Mouse (Mus musculus) liver, embryonic 14.5 days (tissue): ENCODE measurements around the gene Hbp1. TPM values are rescaled to one million over a fixed set of nuclear protein-coding genes. Genes with fewer than 3 reads are reported as not detected.

Experiments used
- ATAC-seq: fragments of 200-750 bp; cut with Nextera tagmentation; 2 replicates; pipeline ENCODE4 v1.8.0; 2017; ENCODE audit warnings: moderate number of reproducible peaks, mild to moderate bottlenecking, moderate library complexity; ENCODE audit not compliant: insufficient read depth
- DNase-seq, 3 experiments: peaks; one replicate each; pipeline ENCODE4 v3.0.0-alpha.2; 2012 to 2013; ENCODE audit warnings: low read depth in 3 of 3, low spot score in 3 of 3
- H3K27ac ChIP-seq: fragments of 300-500 bp; sonication (generic); 2 replicates; pipeline ENCODE4 v1.5.1; 2014; ENCODE audit warnings: moderate library complexity, mild to moderate bottlenecking, control low read depth, inconsistent platforms
- H3K27me3 ChIP-seq: fragments of 300-500 bp; sonication (generic); 2 replicates; pipeline ENCODE4 v1.6.1; 2014; ENCODE audit warnings: mild to moderate bottlenecking, low read length, moderate library complexity; ENCODE audit not compliant: control insufficient read depth, insufficient read depth
- H3K36me3 ChIP-seq: fragments of 300-500 bp; sonication (generic); replicated peaks from 2 replicates; pipeline ENCODE4 v1.6.1; 2014; ENCODE audit warnings: low read depth; ENCODE audit not compliant: control insufficient read depth, insufficient read depth
- H3K4me1 ChIP-seq, 2 experiments: fragments of 200-500 bp in 1 of 2; fragments of 300-500 bp in 1 of 2; sonication (generic) in 1 of 2; replicated peaks; 2 replicates each; pipeline ENCODE4 v1.6.1; 2012 to 2014; ENCODE audit warnings: antibody characterized with exemption in 1 of 2, inconsistent platforms in 1 of 2, low read length in 1 of 2; ENCODE audit not compliant: control insufficient read depth in 2 of 2, insufficient read depth in 2 of 2
- H3K4me2 ChIP-seq: fragments of 300-500 bp; sonication (generic); 2 replicates; pipeline ENCODE4 v1.6.1; 2014; ENCODE audit warnings: low read depth, mild to moderate bottlenecking, control low read depth, moderate library complexity
- H3K4me3 ChIP-seq, 2 experiments: fragments of 200-500 bp in 1 of 2; fragments of 300-500 bp in 1 of 2; sonication (generic) in 1 of 2; 2 replicates each; pipeline ENCODE4 v1.5.1; 2012 to 2014; ENCODE audit warnings: low read depth in 2 of 2, low read length in 2 of 2, mild to moderate bottlenecking in 2 of 2, control low read depth in 1 of 2, inconsistent platforms in 1 of 2, moderate library complexity in 1 of 2; ENCODE audit not compliant: insufficient read depth in 1 of 2
- H3K9ac ChIP-seq: fragments of 300-500 bp; sonication (generic); replicated peaks from 2 replicates; pipeline ENCODE4 v1.6.1; 2014; ENCODE audit warnings: mild to moderate bottlenecking, control low read depth, moderate library complexity
- H3K9me3 ChIP-seq: fragments of 300-500 bp; sonication (generic); 2 replicates; pipeline ENCODE4 v1.6.1; 2016; ENCODE audit warnings: low read length, mixed read lengths; ENCODE audit not compliant: control insufficient read depth
- CTCF ChIP-seq: IDR thresholded peaks from 2 replicates; pipeline ENCODE4 v1.5.1; 2016; ENCODE audit warnings: antibody characterized with exemption, low read depth, control low read depth
- EP300 ChIP-seq: IDR thresholded peaks from 2 replicates; pipeline ENCODE4 v1.6.1; 2016; ENCODE audit warnings: antibody characterized with exemption, low read depth
- WGBS: fragments of 180-500 bp; shearing (Covaris S2); extraction: QIAGEN DNeasy Blood & Tissue Kit; methylation state at CpG from one replicate; pipeline ENCODE4 v1.1.7; 2014; ENCODE audit not compliant: insufficient replicate concordance; 5-methylcytosine and 5-hydroxymethylcytosine counted together
- polyA plus RNA-seq, 2 experiments: library from polyadenylated mRNA; depleted of rRNA in 1 of 2; stranded (reverse) in 1 of 2; unstranded in 1 of 2; fragments of >200 nt; fragmentation: Nextera tagmentation in 1 of 2; extraction: Ambion mirVana in 1 of 2; gene quantifications; 2 replicates each; pipeline versions ENCODE4 v1.2.1 to v1.2.3; 2012 to 2014

The Hbp1 gene
- polyA plus RNA-seq, 2 experiments, result 27.0 to 32.8 TPM

DNA sequence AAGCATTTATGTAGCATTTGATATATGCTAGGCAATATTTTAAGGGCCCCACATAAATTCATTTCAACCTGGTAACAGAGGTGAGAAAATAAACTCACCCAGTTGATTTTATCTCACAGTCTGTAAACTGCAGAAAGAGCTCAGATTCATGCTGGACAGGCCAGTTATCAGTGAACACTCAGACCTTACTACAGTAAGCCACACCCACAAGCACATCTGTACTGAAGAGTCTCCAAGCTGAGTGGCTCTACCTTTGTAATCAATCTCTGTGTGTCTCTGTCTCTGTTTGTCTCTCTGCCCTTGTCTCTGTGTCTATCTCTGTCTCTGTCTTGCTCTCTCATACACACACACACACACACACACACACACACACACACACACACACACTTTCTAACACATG lies 39.4 kb upstream of the Hbp1 start:
- DNase-seq, result peak in 1 of 3 experiments; percentile 37
- peak; percentile 56; the same call in 1 of the 2 replicates for ATAC-seq

DNA sequence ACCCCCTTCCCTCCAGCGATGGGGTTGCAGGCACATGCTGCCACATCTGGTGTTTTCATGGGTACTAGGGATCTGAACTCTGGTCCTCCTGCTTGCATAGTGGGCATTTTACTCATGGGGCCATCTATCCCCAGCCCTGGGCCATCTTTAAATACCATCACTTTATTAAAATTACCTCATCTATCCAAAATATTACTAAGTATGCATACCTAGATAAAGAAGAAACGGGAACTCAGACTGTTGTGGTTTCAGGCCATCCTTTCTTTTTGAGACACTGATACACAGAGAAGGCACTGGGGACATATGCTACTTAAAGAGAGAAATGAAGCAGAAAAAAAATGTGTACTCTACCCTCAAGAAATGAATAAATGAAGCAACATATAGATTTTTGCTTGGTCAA lies 36.1 kb upstream of the Hbp1 start:
- no peaks in the 10 kb centered on the region for H3K27me3 ChIP-seq
- no peak overlapping the region for H3K4me2 ChIP-seq
- H3K4me1 ChIP-seq, result peaks cover 2 to 13% of the 10 kb centered on the region in 2 experiments; a peak in 3 of 4 replicates
- H3K4me3 ChIP-seq, result no peak overlapping the region
- no peak overlapping the region for H3K27ac ChIP-seq
- no peak overlapping the region for H3K9ac ChIP-seq
- DNase-seq (no peak), ATAC-seq (no peak)
- 75% methylated on average over 2 of the region's 2 CpGs for WGBS
- H3K9me3 ChIP-seq, result no peaks in the 10 kb centered on the region
- H3K36me3 ChIP-seq, result peaks cover 33% of the 10 kb centered on the region
- no peak for TF ChIP-seq CTCF
- no peak for TF ChIP-seq EP300

More for the DNA sequence above, 39.4 kb upstream of the Hbp1 start:
- Histone ChIP-seq H3K9ac (no peak overlapping the region), H3K4me3 (no peak overlapping the region), H3K4me1 (peaks cover 2 to 13% of the 10 kb centered on the region in 2 experiments; a peak in 3 of 4 replicates), H3K9me3 (no peaks in the 10 kb centered on the region), H3K4me2 (no peak overlapping the region), H3K27me3 (no peaks in the 10 kb centered on the region), H3K27ac (no peak overlapping the region), H3K36me3 (peaks cover 47% of the 10 kb centered on the region)
- no peak for TF ChIP-seq CTCF
- TF ChIP-seq EP300, result no peak

DNA sequence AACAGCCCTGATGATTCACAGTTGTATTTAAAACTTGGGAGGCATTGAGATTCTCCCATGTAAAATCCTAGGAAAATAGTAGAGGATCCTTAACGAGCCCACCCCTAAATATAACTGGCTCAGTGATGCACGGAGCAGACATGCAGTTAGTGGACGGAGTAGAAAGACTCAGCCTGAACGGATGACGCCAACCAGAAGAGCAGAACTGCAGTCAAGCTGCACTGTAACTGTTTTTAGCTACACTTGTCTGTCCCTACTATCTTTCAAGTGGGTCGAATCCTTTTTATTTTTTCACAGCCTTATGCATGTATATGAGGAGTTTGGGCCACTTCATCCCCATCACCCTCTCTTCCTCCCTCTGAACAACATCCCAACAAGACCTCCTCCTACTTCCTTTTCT lies 35.4 kb upstream of the Hbp1 start:
- Histone ChIP-seq H3K9me3 (no peaks in the 10 kb centered on the region), H3K36me3 (peaks cover 36% of the 10 kb centered on the region)
- WGBS, result 88% methylated on average over 6 of the region's 6 CpGs

DNA sequence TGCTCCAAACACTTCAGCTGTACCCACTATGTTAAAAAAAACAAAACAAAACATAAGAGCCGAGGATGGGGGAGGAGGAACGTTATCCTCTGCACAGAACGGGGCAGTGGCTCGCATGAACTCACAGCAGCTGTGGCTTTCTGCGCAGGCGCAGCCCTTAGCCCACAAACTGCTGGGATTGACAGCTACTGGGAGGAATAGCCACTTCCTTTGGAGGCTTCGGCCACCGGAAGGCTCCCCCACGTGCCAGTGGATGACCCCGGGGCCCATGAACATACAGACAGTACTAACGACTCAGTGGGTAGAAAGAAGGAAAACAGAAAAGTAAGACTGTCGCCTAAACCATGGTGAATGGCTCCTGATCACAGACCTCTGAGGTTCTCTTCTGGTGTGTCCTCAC lies 34.3 kb upstream of the Hbp1 start:
- 29% methylated on average over 12 of the region's 12 CpGs for WGBS
- 0 out of 2 replicates have a peak, but pooled peaks have one; percentile 11 for ATAC-seq
- Histone ChIP-seq H3K36me3 (peaks cover 36% of the 10 kb centered on the region), H3K4me3 (no peak overlapping the region), H3K4me2 (no peak overlapping the region), H3K4me1 (peaks cover 0 to 7% of the 10 kb centered on the region in 2 experiments; a peak in 2 of 4 replicates), H3K9me3 (no peaks in the 10 kb centered on the region), H3K27ac (no peak overlapping the region), H3K27me3 (no peaks in the 10 kb centered on the region), H3K9ac (no peak overlapping the region)
- TF ChIP-seq CTCF, result no peak
- TF ChIP-seq EP300, result no peak
- DNase-seq, result no peak

More for the DNA sequence above, 35.4 kb upstream of the Hbp1 start:
- ATAC-seq (no peak), DNase-seq (no peak)
- Histone ChIP-seq H3K27ac (no peak overlapping the region), H3K4me3 (no peak overlapping the region), H3K4me1 (peaks cover 2 to 13% of the 10 kb centered on the region in 2 experiments; a peak in 3 of 4 replicates), H3K9ac (no peak overlapping the region), H3K4me2 (no peak overlapping the region), H3K27me3 (no peaks in the 10 kb centered on the region)
- TF ChIP-seq EP300 (no peak), CTCF (no peak)

DNA sequence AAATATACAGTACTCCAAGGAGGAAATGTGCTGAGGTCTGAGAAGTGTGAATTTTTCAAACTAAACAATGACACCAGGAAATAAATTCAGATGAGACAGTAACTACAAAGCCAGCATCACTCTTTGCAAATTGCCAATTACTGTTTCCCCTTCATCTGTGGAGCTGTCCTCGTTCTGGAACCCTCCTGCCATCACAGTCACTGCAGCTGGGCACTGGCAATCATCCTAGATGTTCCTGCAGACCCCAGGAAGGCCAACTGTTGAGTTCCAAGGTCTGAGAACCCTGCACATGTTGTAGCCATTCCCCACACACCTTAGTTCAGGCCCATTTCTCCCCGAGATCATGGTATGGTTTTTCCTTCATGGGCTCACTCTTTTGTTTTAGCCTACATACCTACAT lies 33.9 kb upstream of the Hbp1 start:
- peaks cover 0 to 4% of the 10 kb centered on the region in 2 experiments; a peak in 1 of 4 replicates for H3K4me1 ChIP-seq
- no peak overlapping the region for H3K4me3 ChIP-seq
- H3K36me3 ChIP-seq, result peaks cover 38% of the 10 kb centered on the region
- H3K27me3 ChIP-seq, result no peaks in the 10 kb centered on the region
- no peak overlapping the region for H3K9ac ChIP-seq
- no peak overlapping the region for H3K27ac ChIP-seq
- no peak overlapping the region for H3K4me2 ChIP-seq
- no peak for ATAC-seq
- TF ChIP-seq EP300 (no peak), CTCF (no peak)
- 65% methylated on average over 2 of the region's 2 CpGs for WGBS
- no peaks in the 10 kb centered on the region for H3K9me3 ChIP-seq
- no peak for DNase-seq
